Mouse (Mus musculus): ENCODE measurements around the gene Sh2b3. TPM values are rescaled to one million over a fixed set of nuclear protein-coding genes. Genes with fewer than 3 reads are reported as not detected.

Gene Sh2b3
- polyA plus RNA-seq, 2 experiments = 5.4 to 7.2 TPM

- TF ChIP-seq EP300 (IDR thresholded peaks at IDR 0.05; ENCODE audit: low read depth) = no peak
- no peak for TF ChIP-seq CTCF (IDR thresholded peaks at IDR 0.05; ENCODE audit: low read depth)
- Histone ChIP-seq H3K27ac (peak overlapping the region; percentile 48), H3K9me3 (ENCODE audit: control insufficient read depth, low read length) (no peaks in the 10 kb centered on the region), H3K4me2 (ENCODE audit: low read depth) (peak overlapping the region; percentile 84), H3K27me3 (ENCODE audit: control insufficient read depth, insufficient read depth, low read length) (peaks cover 3% of the 10 kb centered on the region; the same call in 1 of the 2 replicates), H3K36me3 (replicated peaks; ENCODE audit: control insufficient read depth, insufficient read depth, low read depth) (no peaks in the 10 kb centered on the region), H3K4me3 (ENCODE audit: insufficient read depth in 1 of 2, low read depth in 2 of 2, low read length in 2 of 2) (peak overlapping the region; percentile 80 to 92), H3K4me1 (replicated peaks; ENCODE audit: control insufficient read depth in 2 of 2, insufficient read depth in 2 of 2, low read length in 1 of 2) (peaks cover 27 to 31% of the 10 kb centered on the region in 2 experiments), H3K9ac (replicated peaks) (peak overlapping the region; percentile 77)
- WGBS (ENCODE audit: insufficient replicate concordance) = under 1% methylated on average over 51 of the region's 51 CpGs
- ATAC-seq (ENCODE audit: insufficient read depth) (peak; percentile 24), DNase-seq (ENCODE audit: low read depth in 3 of 3, low spot score in 3 of 3) (no peak)
Measured at GRCm38 (mm10) chr5:121835949-121836691, 1.3 kb downstream of the Sh2b3 start.

- no peaks in the 10 kb centered on the region for H3K36me3 ChIP-seq (replicated peaks; ENCODE audit: control insufficient read depth, insufficient read depth, low read depth)
- peak overlapping the region; percentile 80 to 92 for H3K4me3 ChIP-seq (ENCODE audit: insufficient read depth in 1 of 2, low read depth in 2 of 2, low read length in 2 of 2)
- H3K4me1 ChIP-seq (replicated peaks; ENCODE audit: control insufficient read depth in 2 of 2, insufficient read depth in 2 of 2, low read length in 1 of 2) = peaks cover 28 to 31% of the 10 kb centered on the region in 2 experiments
- 9% methylated on average over 12 of the region's 12 CpGs for WGBS (ENCODE audit: insufficient replicate concordance)
- TF ChIP-seq CTCF (IDR thresholded peaks at IDR 0.05; ENCODE audit: low read depth) = no peak
- no peak for TF ChIP-seq EP300 (IDR thresholded peaks at IDR 0.05; ENCODE audit: low read depth)
- ATAC-seq (ENCODE audit: insufficient read depth) = no peak
- H3K27ac ChIP-seq = peak overlapping the region; percentile 34; the same call in 1 of the 2 replicates
- no peaks in the 10 kb centered on the region for H3K9me3 ChIP-seq (ENCODE audit: control insufficient read depth, low read length)
- peak overlapping the region; percentile 84 for H3K4me2 ChIP-seq (ENCODE audit: low read depth)
- no peak for DNase-seq (ENCODE audit: low read depth in 3 of 3, low spot score in 3 of 3)
- H3K9ac ChIP-seq (replicated peaks) = peak overlapping the region; percentile 77
- peaks cover 3% of the 10 kb centered on the region; the same call in 1 of the 2 replicates for H3K27me3 ChIP-seq (ENCODE audit: control insufficient read depth, insufficient read depth, low read length)
Measured at GRCm38 (mm10) chr5:121834991-121835747, 2.3 kb downstream of the Sh2b3 start.

GRCm38 (mm10) chr5:121834241-121834606, 3.2 kb downstream of the Sh2b3 start:
- no peak for TF ChIP-seq EP300 (IDR thresholded peaks at IDR 0.05; ENCODE audit: low read depth)
- no peak for TF ChIP-seq CTCF (IDR thresholded peaks at IDR 0.05; ENCODE audit: low read depth)

DNA sequence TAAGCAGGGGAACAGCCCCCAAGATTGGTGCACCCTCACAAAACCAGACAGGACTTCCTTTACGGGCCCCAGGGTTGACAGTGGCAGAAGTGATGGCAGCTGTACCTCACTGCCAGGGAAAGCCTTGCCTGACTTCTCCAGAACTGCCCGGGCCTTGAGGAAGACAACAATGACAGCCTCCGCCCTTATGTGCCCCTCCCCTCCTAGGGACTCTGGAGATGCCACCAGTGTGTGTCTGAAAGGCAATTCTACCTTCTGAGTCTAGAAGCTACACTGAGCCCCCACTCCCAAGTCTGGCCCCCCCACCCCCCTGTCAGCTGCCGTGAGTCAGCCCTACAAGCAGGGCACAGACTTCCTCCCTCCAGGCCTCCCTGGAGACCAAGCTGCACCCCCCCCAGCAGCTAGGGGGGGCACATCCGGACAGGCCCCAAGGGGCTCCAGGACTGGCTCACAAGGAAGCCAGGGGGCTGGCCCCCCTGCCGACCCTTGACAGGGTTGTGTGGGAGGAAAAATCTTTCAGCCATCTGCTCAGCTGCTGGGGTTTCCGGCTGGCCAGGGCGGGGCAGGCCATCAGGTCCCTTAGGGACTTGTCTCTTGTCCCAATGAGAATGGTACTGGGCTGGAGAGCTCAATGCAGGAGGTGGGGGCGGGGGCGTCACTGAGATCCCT, 3.7 kb downstream of the Sh2b3 start:
- H3K27me3 ChIP-seq (ENCODE audit: control insufficient read depth, insufficient read depth, low read length) = peaks cover 3% of the 10 kb centered on the region; the same call in 1 of the 2 replicates
- H3K4me2 ChIP-seq (ENCODE audit: low read depth) = peak overlapping the region; percentile 84
- TF ChIP-seq CTCF (IDR thresholded peaks at IDR 0.05; ENCODE audit: low read depth) (no peak), EP300 (IDR thresholded peaks at IDR 0.05; ENCODE audit: low read depth) (no peak)
- H3K4me1 ChIP-seq (replicated peaks; ENCODE audit: control insufficient read depth in 2 of 2, insufficient read depth in 2 of 2, low read length in 1 of 2) = peaks cover 28% of the 10 kb centered on the region in 2 experiments
- no peaks in the 10 kb centered on the region; the same call in 1 of the 2 replicates for H3K36me3 ChIP-seq (replicated peaks; ENCODE audit: control insufficient read depth, insufficient read depth, low read depth)
- H3K4me3 ChIP-seq (ENCODE audit: insufficient read depth in 1 of 2, low read depth in 2 of 2, low read length in 2 of 2) = 0 out of 4 replicates have a peak overlapping the region, but pooled peaks of 1 of the 2 experiments have one; percentile 13
- no peak overlapping the region for H3K27ac ChIP-seq
- H3K9ac ChIP-seq (replicated peaks) = no peak overlapping the region
- ATAC-seq (ENCODE audit: insufficient read depth) (no peak), DNase-seq (ENCODE audit: low read depth in 3 of 3, low spot score in 3 of 3) (no peak)
- no peaks in the 10 kb centered on the region for H3K9me3 ChIP-seq (ENCODE audit: control insufficient read depth, low read length)
- WGBS (ENCODE audit: insufficient replicate concordance) = 19% methylated on average over 10 of the region's 10 CpGs

More at GRCm38 (mm10) chr5:121834241-121834606, 3.2 kb downstream of the Sh2b3 start:
- ATAC-seq (ENCODE audit: insufficient read depth) = no peak
- WGBS (ENCODE audit: insufficient replicate concordance) = 33% methylated on average over 7 of the region's 7 CpGs
- Histone ChIP-seq H3K27me3 (ENCODE audit: control insufficient read depth, insufficient read depth, low read length) (peaks cover 3% of the 10 kb centered on the region; the same call in 1 of the 2 replicates), H3K9me3 (ENCODE audit: control insufficient read depth, low read length) (no peaks in the 10 kb centered on the region), H3K4me3 (ENCODE audit: insufficient read depth in 1 of 2, low read depth in 2 of 2, low read length in 2 of 2) (peak overlapping the region in 1 of 2 experiments; percentile 13; a peak in 1 of 4 replicates), H3K27ac (no peak overlapping the region), H3K36me3 (replicated peaks; ENCODE audit: control insufficient read depth, insufficient read depth, low read depth) (no peaks in the 10 kb centered on the region), H3K9ac (replicated peaks) (no peak overlapping the region), H3K4me1 (replicated peaks; ENCODE audit: control insufficient read depth in 2 of 2, insufficient read depth in 2 of 2, low read length in 1 of 2) (peaks cover 28 to 31% of the 10 kb centered on the region in 2 experiments), H3K4me2 (ENCODE audit: low read depth) (peak overlapping the region; percentile 84)
- DNase-seq (ENCODE audit: low read depth in 3 of 3, low spot score in 3 of 3) = no peak

Data from liver, embryonic 14.5 days (tissue).